Mouse (Mus musculus) kidney, postnatal 4 days (tissue): ENCODE results near the gene Chst11.

Experiments
- DNase-seq, 2 experiments: peaks; one replicate each; pipeline ENCODE4 v3.0.0; 2021; ENCODE audit warnings: mixed read lengths in 2 of 2

Gene Chst11

DNA sequence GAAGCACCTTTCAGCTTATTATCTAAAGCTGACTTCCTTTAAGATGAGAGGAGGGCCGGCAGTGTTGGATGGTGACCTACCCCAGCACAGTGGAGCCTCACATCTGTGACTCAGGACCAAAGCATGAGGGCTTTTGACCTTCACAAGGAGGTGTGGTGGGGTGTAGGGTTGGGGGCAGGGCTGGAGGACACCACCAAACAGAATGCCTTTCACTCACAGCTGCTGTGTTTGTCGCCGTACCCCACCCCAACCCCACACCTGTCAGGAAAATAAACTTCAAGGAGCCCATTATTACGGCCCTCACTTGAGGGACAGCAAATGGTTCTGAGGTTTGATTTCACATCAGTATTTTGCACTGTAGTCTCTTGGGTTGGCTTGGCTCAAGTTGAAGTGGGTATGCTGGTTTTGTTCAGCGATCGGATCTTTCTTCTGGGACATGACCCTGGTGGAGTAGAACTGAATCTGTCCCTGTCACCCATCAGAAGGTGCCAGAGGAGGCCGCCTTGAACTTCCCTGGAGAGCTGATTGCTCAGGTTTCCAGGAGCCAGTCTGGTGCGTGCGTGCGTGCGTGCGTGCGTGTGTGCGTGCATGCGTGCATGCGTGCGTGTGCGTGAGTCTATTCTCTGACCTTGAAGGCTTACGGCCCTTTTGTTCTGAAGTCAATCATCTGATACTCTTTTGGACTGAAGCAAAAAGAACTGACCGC, 51.2 kb downstream of the Chst11 start:
- peak in 1 of 2 experiments; percentile 33 for DNase-seq

DNA sequence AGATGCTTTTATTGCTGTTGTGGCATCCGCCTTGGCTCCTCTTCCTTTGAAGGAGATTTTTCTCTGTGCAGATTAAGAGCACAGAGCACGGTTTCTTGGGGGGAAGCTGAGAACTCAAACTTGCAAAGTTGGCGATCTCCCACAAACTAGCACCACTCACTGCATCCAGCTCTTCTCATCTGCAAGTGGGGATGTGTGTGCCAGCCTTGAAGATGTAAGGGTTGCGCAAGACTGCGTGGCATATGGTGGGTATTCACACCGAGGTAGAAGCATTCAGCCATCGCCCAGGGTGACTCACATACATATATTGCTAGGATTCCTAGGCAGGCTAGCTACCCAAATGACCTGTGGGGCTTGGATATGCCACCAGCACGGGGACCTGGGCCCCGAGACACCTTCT, 52.9 kb downstream of the Chst11 start:
- no peak for DNase-seq

DNA sequence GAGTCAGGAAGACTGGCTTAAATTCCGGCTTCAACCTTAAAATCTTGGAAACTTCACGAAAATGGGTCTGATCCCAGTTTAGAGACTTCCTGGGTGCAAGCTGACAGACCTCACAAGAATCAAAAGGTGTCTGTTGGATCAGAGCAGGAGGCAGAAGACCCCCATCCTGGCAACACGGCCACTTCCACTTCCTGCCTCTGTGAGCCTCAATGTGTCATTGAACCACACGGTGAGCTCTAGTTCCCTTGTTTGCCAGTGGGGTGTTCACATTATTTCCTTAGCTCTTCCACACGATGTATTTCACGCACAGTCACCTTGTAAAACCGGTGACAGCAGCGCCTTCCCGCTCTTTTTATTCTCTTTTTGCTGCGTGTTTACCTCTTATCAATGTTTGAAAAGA, 54.1 kb downstream of the Chst11 start:
- DNase-seq = no peak

DNA sequence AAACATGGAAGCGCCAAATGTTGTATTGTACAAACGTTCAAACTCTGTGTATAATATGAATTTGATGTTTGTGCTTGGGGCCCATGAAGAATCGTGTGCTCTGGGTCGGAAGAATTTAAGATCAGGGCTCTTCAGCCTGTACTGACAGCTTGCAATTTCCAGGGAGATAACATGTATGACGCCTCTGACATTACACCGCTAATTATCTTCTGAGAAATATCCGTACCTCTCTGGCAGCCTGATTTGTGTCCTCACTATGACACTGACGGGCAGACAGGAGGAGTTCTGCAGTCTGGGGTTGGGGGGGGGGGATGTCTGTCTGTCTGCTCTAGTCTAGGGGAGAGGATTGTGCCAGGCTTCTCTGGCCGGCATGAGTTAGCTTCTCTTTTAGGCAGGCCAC, 56.6 kb downstream of the Chst11 start:
- DNase-seq = no peak

DNA sequence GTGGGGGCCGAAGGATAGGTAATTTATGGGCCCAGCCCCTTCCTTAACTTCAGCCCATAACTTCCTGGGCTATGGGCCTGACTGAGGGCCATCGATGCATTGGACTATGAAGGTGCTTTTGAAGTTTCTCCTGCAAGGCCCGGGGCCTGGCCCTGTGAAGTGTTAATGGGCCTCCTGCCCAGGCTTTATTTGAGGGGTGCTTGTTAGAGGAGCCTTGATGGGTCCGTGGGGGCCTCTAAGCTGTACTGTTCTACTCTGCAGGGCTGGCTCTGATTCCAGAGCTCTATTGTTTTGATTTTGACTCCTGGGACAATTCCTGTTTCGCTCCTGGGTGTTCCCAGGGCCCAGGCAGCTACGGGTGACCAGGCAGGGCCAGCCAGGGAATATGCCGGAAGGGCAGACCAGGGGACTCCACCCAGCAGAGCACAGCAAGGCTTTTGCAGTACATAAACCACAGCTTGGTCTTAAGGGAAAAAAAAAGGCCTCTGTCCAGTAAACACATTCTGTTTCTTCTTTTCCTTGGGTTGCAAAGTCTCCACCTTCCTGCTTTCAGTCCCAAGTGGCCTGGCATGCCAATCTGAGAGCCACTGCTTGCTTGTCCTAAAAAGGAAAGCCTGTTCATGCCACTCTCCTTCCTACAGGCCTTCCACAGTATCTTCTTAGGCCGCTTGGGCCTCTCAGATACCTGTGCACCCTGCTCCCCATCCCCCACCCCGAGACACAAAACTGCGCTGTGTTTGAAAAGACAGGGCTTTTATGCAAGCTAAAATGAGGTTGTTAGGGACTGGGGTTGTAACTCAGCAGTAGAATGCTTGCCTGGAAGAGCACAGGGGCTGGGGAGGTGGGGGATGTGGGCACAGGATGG, 57.5 kb downstream of the Chst11 start:
- peak; percentile 62 to 78 for DNase-seq

DNA sequence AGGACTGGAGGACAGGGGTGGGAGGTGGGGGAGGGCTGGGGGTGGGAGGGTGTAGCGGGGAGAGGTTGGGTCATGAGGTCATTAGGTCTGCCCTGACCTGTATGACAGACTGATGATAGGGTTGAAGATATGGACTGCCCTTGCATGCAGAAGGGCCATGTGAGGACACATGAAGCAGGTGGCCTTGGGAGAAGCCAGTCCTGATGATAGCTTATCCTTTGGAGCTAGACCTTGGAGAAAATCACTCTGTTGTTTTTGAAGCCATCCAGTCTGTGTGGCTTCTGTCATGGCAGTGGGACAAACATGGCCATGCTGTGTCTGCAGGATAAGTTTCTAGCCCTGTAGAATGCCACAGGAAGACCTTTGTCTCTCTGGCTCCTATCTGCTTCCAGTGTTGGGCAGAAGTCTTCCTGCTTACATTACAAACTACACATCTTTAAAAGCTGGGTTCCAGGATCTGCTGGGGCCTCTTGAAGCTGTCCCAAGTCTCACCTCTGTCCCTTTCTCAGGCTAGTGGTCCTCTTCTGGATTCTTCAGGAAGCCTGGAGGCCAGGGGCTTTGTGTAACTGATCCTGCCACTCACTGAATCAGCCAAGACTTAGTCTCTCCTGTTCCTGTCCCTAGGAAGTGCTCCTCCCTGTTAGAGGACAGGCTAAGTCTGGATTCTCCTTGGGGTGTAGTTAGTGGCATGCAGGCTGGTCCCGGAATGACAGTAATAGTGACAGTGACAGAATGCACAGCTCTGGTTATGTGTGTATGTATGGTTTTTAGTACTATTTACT, 58.4 kb downstream of the Chst11 start:
- no peak for DNase-seq

DNA sequence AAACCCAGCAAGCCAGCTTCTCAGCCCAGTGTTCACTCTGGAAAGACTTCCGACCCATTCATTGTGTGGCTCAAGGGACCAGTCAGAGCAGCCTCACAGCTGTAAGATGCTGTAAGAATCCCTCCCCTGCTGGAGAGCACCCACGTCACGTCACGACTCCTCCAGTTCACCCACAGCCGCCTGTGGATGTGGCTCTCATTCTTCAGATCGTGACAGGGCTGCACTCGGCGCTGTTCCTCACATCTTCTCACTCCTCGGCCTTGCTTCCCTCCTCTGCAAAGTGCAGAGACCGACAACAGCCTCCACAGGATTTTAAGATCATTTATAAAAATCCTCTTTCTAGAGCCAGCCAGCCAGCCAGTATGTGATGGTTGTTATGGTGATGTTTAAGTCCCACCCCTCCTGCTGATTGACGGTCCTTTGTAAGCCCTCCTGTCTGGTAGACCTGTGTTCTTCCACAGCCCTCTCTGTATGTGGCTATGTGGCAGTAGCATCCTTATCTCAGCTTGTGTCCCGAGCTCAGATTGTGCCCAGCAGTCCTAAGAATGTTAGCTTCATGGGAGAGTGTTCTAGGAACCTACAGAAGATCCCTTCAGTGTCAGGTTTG, 64.0 kb downstream of the Chst11 start:
- DNase-seq = no peak

DNA sequence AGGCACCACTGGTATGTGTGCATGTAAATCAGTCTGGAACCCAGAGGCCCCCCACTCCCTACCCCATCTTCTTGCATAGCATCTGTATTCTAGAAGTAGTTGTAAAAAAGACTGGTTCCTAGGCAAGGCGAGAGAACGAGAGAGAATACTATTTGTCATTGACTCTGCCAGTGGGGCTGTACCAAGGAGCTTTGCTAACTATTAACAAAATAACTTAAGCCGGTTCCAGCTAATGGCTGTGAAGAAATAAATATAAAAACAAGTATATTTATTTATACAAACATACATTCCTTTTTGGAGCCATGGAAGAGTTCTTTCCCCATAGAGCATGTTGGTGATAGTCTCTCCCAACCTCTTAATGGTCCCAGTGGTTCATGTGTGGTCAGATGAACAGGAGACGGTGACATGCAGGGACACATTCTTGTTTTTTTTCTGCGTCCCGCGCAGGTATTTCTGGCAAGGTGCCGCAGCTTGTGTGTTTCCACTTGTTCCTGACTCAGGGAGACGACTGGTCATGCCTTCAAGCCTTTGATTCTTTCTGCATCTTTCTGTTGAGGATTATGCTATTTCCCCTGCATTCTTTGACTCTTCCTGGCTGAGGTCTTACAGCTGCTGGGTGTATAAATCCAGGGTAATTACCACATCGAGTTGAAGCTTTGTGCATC, 68.7 kb downstream of the Chst11 start:
- no peak for DNase-seq

DNA sequence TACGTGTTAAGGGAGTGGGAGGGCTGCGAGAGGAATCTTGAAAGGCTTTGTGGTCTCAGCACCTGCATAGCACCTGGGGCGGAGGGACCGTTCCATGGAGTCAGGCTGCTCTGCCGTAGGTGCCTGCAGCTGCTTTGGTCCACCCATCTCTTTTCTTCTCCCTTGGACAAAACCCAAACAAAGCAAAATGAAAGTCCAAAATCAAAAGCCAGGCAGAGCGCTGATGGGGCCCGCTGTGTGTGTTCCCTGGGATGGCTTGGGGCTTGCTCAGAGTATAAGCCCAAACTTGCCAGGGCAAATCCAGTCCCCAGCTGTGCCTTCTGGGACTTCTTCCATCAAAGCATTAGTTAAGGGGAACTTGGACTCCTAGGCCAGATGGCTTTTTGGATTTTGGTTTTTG, 71.0 kb downstream of the Chst11 start:
- DNase-seq = no peak

DNA sequence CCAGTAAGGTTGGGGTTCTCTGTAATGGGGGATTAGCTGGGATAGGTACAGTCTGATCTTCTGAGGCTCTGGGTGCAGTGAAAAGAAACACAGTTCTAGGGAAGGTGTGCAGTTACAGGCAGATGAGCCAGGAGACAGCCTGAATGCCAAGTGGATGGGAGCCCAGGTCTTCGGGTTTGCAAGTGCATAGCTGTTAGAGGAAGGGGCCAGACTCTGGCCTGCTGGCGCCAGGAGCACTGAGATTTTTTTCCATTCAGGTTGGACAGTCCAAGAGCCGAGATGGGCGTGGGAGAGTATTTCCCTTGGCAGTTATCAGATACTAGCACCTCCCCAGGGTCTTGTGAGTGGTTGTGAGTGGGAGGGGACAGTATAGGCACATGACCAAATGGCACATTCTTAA, 71.6 kb downstream of the Chst11 start:
- no peak for DNase-seq

DNA sequence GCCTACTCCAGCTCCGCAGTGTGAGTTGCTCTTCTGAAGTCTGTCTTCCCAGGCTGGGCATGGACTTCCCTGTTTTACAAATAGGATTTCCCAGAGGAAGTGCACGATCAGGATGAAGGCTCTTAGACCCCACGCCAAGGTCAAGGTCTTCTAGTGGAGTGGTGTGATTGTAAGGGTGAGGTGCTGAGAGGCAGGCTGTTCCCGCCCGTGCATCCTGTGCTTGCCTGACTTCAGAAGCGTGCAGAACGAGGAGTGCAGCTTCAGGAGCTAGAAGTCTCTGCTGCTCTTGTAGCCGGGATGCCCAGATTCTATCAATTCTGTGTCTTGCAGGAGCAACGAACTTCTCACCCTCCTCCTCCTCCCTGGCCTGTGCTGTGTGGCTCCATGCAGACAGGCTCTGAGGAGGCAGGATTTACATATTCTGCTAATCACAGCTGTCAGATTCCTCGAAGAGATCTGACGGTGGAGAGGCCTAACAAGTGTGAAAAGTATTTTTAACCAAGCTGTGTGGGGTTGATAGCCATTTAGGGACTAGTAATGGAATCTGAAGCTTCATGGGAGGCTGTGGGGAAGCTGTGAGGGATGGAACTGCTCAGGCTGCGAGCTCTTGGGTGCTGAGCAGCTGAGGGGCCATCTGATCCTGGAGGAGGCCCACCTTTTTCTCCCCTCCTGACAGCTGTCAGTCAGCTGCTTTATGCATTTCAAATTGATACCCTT, 74.9 kb downstream of the Chst11 start:
- DNase-seq = no peak

DNA sequence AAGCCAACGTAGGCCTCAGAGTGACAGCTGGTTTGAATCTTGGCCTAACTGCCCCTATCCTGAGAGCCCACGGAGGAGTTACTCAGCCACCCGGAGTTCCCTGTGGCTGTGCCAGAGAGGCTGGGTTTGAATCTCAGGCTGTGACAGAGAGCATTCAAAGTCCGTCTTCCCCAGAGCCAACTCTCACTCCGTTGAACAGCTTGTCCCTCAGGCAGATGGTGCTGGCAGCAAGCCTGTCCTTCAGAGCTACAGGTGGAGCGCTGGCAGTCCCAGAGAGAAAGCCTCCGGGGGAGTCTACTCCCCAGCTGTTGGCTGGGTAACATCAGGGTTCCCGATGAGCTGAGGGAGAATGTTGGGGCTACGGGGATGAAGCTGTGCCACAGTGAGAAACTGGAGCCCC, 77.0 kb downstream of the Chst11 start:
- no peak for DNase-seq

DNA sequence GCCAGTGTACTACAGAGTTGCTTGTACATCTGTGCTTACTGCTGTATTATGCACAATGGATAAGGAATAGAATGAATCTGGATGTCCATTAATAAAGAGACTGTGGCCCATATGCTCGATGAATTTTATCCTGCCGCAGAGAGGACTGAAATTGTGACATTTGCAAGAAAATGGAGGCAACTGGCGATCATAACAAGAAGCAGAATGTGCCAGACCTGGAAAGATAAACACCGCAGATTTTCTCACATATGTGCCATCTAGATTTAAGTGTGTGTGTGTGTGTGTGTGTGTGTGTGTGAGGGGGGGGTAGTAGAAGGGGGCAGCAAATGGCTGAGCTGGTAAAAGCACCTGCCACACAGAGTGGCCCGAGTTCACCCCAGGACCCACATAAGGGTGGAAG, 79.5 kb downstream of the Chst11 start:
- DNase-seq = no peak

DNA sequence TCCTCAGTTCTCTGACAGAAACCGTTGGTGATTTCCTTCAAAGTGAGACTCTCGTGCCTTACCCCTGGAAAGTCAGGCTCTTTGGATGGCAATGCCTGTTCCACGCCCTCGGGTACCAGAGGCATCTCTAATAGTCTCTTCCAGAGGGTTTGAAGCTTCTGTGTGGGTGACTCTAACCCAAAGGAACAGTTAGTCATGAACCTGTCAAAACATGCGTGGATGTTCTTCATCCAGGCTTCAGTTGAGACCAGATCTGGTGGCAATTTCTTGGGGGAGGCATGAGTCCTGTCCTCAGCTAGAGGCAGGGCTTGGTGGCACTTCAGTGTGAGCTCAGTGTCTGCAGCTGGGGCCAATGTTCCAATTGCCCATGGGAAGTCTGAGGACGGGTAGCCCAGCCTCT, 80.9 kb downstream of the Chst11 start:
- DNase-seq = no peak

DNA sequence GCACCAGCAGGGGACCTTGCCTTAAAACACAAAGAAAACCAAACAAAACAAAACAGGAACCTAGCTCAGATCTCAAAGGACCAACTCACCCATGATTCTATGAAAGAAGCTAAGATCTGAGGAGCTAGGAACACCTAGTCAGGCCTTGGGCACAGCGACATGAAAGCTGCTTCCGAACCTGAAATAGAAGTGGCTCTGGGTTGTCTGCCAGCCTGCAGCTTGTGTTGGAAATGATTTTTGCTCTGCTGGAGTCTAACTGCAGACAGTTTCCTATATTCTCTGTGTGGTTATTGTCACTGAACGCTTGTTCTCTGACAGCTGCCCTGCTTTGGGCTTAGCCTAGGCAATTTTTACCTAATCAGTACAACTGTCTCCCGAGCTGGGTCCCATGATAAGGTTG, 82.0 kb downstream of the Chst11 start:
- no peak for DNase-seq

DNA sequence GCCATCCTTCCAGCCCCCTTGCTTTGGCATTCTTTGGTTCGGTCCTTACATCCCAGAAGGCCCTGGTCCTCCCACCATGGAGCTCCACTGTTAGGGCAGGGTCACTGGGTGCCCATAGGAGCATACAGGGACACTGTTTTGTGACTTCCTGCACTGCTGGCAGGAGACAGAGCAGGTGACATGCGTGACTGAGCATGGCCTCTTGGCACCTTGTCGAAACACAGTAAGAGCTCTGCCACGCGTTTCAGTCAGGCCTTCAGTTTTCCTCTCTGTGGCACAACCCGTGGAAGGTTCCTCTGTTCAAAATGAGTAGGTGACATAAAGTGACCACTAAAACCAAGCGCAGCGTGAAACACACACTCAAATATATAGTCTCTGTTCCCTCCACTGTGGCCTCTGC, 83.2 kb downstream of the Chst11 start:
- DNase-seq = no peak

DNA sequence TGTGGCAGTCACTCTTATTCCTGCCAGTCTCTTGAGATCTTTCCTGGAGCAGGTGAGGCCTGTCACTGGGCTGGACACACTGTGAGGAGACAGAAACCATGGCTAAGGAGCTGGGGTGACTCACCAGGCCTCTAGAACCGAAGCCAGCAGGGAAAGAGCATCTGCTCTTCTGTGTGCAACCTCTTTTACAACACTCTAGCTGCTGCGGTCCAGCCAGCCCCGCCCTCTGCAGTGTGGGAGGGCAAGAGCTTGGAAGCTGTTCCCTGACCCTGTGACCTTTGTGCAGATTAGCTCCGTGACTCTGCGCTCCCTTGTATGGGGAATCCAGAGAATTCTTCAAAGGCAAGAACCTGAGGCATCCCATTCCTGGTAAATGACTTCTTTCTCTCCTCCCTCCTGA, 84.5 kb downstream of the Chst11 start:
- peak; percentile 56 to 73 for DNase-seq

DNA sequence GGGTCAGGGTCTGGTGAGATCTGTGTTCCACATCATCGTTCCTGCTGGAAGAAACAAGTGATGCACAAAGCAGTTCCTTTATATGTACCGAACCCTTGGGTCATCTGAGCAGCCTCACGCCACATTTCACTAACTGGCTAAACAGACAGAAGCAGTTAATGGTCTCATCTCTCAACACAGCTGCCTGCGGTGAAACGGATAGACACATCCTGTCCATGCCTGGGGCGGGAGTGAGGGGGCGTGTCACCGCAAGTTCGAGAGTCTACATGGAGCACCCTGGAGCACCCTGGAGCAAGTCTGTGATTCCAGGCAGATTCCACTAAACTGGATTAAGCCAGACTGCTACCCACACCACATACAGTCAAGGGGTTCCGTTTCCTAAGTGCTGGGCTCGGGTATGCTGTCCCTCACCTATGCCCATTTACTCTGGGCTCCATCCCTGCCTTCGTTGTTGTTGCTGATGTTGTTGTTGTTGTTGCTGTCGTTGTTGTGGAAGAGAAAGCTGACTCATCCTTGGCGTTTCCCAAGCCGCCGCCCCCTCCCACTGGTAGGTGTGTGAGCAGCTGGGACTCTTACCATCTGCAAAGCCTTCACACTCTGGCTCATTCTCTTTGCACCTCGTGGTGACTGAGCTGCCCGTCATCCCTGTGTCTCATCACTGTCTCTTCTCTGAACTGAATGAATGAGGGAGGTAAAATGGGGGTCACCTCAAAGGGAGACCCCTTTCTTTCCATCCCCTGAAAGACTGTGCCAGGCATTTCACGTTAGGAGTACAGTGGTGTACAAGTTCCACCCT, 86.7 kb downstream of the Chst11 start:
- DNase-seq = peak; percentile 28 to 41

DNA sequence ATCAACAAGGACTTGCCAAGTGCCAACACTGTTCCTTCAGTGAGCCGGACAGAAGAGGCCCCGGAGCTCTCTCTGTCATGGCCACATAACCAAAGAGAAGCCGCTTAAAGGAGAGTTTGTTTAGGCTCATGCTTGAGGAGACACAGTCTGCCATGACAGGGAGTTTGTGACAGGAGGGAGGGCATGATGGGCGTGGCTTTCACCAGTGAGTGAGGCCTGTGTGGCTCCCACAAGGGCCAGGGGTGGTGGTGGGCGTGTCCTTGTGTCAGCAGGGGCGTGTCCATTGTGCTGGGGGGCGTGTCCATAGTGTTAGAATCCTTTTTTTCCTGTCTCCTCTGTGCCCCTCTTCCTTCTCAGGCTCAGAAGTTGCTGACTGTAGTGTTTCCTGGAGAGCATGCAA, 87.8 kb downstream of the Chst11 start:
- DNase-seq = peak; percentile 75 to 84

DNA sequence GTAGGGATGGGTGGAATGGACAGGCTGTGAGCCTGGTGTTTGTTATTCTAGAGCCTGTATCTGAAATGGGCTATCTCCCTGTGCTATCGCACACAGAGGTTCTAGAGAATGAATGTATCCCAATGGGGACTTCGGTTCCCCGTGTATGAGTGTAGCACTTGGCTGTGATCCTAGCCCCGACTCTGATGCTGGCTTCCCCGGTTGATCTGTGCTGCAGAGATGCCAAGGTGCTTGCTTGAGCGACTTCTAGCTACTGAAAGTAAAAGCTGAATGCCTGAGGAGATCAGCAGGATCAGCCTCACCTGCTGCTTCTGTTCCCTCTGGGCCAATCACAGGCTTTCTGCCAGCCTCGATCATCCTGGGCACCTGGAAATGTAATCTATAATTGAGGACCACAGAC, 91.5 kb downstream of the Chst11 start:
- no peak for DNase-seq

DNA sequence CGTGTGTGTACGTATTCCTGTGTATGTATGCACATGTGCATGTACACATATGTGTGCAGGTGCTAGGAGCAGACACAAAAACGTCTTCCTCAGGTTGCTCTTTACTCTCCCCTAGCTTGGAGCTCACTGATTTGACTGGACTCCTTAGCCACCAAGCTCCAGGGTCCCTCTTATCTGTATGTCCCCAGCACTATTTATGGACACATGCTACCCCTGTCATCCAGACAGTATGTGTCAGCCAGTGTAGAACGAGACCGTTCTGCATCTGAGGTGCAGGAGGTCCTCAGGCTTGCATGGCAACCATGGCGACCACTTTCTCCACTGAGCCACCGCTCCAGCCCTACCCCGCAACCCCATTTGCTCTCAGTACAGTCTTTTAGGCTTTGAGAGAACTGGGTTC, 93.4 kb downstream of the Chst11 start:
- no peak for DNase-seq
